Mouse (Mus musculus) ES-E14 (cell line): ENCODE measurements around the gene Herpud2. TPM values are rescaled to one million over a fixed set of nuclear protein-coding genes. Genes with fewer than 3 reads are reported as not detected.

Experiments
- DNase-seq: peaks from one replicate; pipeline ENCODE4 v3.0.0-alpha.2; 2013; ENCODE audit warnings: low read depth, low spot score
- H3K27ac ChIP-seq: 2 replicates; pipeline ENCODE4 v1.5.1; 2012; ENCODE audit warnings: low read depth, mild to moderate bottlenecking, low read length, moderate library complexity, mixed read lengths; ENCODE audit not compliant: poor library complexity, insufficient read depth, severe bottlenecking
- H3K36me3 ChIP-seq: 2 replicates; pipeline ENCODE4 v1.6.1; 2012; ENCODE audit warnings: mild to moderate bottlenecking, low read length, moderate library complexity, mixed read lengths; ENCODE audit not compliant: control insufficient read depth, poor library complexity, insufficient read depth, severe bottlenecking
- H3K4me1 ChIP-seq, 2 experiments: fragments of 150-350 bp in 1 of 2; sonication (generic) in 1 of 2; 2 replicates each; pipeline ENCODE4 v1.6.1; 2012; ENCODE audit warnings: low read length in 2 of 2, mild to moderate bottlenecking in 1 of 2, mixed read lengths in 1 of 2; ENCODE audit not compliant: control insufficient read depth in 2 of 2, insufficient read depth in 2 of 2, poor library complexity in 1 of 2
- H3K4me3 ChIP-seq, 2 experiments: fragments of 150-350 bp in 1 of 2; sonication (generic) in 1 of 2; 2 replicates each; pipeline ENCODE4 v1.5.1; 2012; ENCODE audit warnings: low read length in 2 of 2, low read depth in 1 of 2, mild to moderate bottlenecking in 1 of 2, mixed read lengths in 1 of 2; ENCODE audit not compliant: insufficient read depth in 1 of 2, poor library complexity in 1 of 2, severe bottlenecking in 1 of 2
- H3K9ac ChIP-seq: 2 replicates; pipeline ENCODE4 v1.6.1; 2012; ENCODE audit warnings: low read depth, mild to moderate bottlenecking, low read length, mixed read lengths; ENCODE audit not compliant: poor library complexity, insufficient read depth, severe bottlenecking
- H3K9me3 ChIP-seq: fragments of 150-350 bp; sonication (generic); 2 replicates; pipeline ENCODE4 v1.6.1; 2012; ENCODE audit warnings: low read depth, mild to moderate bottlenecking, low read length; ENCODE audit not compliant: control insufficient read depth, insufficient read depth
- CHD2 ChIP-seq: IDR thresholded peaks from 2 replicates; pipeline ENCODE4 v1.6.1; 2014; ENCODE audit warnings: mild to moderate bottlenecking, low read depth, low read length, inconsistent platforms
- HCFC1 ChIP-seq: IDR thresholded peaks from 2 replicates; pipeline ENCODE4 v1.6.1; 2012; ENCODE audit warnings: low read length, inconsistent platforms, borderline replicate concordance; ENCODE audit not compliant: insufficient read depth
- MAFK ChIP-seq: IDR thresholded peaks from 2 replicates; pipeline ENCODE4 v1.6.1; 2014; ENCODE audit warnings: mild to moderate bottlenecking, low read depth, low read length, inconsistent platforms; ENCODE audit not compliant: insufficient read depth
- ZC3H11A ChIP-seq: IDR thresholded peaks from 2 replicates; pipeline ENCODE4 v1.6.1; 2012; ENCODE audit warnings: low read depth, mild to moderate bottlenecking, inconsistent platforms, low read length, borderline replicate concordance
- ZNF384 ChIP-seq: IDR thresholded peaks from 2 replicates; pipeline ENCODE4 v1.6.1; 2012; ENCODE audit warnings: low read depth, low read length, inconsistent platforms
- in situ Hi-C, 2 experiments: fragments of 600-800 bp; cut with MboI; formaldehyde crosslinking; loops; one replicate each; pipeline ENCODE4 v1.15.1; 2025; ENCODE audit warnings: low sequenced_read_pairs in 2 of 2, inconsistent platforms in 1 of 2; ENCODE audit not compliant: unreplicated experiment in 2 of 2
- total RNA-seq: library from RNA; depleted of rRNA; stranded (reverse); fragments of 300-350 nt; gene quantifications from 2 replicates; pipeline ENCODE4 v1.2.3, GENCODE M21; 2012

The Herpud2 gene
- total RNA-seq, 1 experiment, result 11.5 TPM

GRCm38 (mm10) chr9:25169626-25170025 lies 18.0 kb upstream of the Herpud2 start:
- no peaks in the 10 kb centered on the region for H3K4me1 ChIP-seq
- in situ Hi-C loops, result loop anchor here in 1 of 2 experiments (10.0 kb wide), 1 partner anchor 425 kb away; no protein-coding TSS in a partner anchor
- no peaks in the 10 kb centered on the region for H3K36me3 ChIP-seq
- H3K9ac ChIP-seq, result no peak overlapping the region
- no peak for DNase-seq
- no peak overlapping the region for H3K4me3 ChIP-seq
- H3K9me3 ChIP-seq, result no peaks in the 10 kb centered on the region
- no peak overlapping the region for H3K27ac ChIP-seq
- TF ChIP-seq MAFK (no peak), ZNF384 (no peak), ZC3H11A (no peak), CHD2 (no peak), HCFC1 (no peak)

GRCm38 (mm10) chr9:25167458-25168084 lies 16.0 kb upstream of the Herpud2 start:
- H3K9me3 ChIP-seq, result no peaks in the 10 kb centered on the region
- H3K9ac ChIP-seq, result no peak overlapping the region
- in situ Hi-C loops, result no loop called here
- no peak overlapping the region for H3K27ac ChIP-seq
- no peak for DNase-seq
- H3K4me3 ChIP-seq, result no peak overlapping the region
- TF ChIP-seq ZNF384 (no peak), MAFK (no peak), ZC3H11A (peak; percentile 96), CHD2 (no peak), HCFC1 (no peak)
- no peaks in the 10 kb centered on the region for H3K4me1 ChIP-seq
- H3K36me3 ChIP-seq, result no peaks in the 10 kb centered on the region

GRCm38 (mm10) chr9:25158218-25158617 lies 6.6 kb upstream of the Herpud2 start:
- Histone ChIP-seq H3K4me3 (no peak overlapping the region), H3K9ac (no peak overlapping the region), H3K36me3 (no peaks in the 10 kb centered on the region), H3K27ac (no peak overlapping the region), H3K9me3 (no peaks in the 10 kb centered on the region), H3K4me1 (no peaks in the 10 kb centered on the region)
- no peak for DNase-seq
- TF ChIP-seq ZNF384 (no peak), ZC3H11A (no peak), HCFC1 (no peak), CHD2 (no peak), MAFK (no peak)
- in situ Hi-C loops, result no loop called here

DNA sequence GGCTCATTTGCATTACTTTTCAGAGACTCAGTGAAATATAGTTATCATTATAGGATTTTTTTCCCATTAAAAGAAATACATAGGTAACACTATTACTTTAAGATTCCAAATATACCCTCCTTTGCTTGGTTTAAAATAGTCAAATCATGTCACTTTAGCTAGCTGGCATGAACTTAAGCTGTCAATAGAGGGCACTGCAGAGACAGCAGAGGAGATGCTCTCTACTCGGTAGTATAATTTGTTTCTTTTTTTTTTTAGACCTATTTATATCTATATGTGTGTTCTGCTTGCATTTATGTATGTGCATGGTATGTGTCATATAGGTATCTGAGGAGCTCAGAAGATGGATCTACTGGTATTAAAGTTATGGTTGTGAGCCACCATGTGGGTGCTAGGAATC lies 4.8 kb upstream of the Herpud2 start:
- Histone ChIP-seq H3K4me1 (0 out of 4 replicates have a peak, but pooled peaks cover 0 to 3% of the 10 kb centered on the region in 2 experiments), H3K9me3 (no peaks in the 10 kb centered on the region), H3K9ac (no peak overlapping the region), H3K4me3 (no peak overlapping the region), H3K36me3 (no peaks in the 10 kb centered on the region), H3K27ac (no peak overlapping the region)
- no peak for DNase-seq
- in situ Hi-C loops, result no loop called here
- no peak for TF ChIP-seq MAFK
- TF ChIP-seq CHD2, result no peak
- TF ChIP-seq ZC3H11A, result no peak
- TF ChIP-seq ZNF384, result no peak
- no peak for TF ChIP-seq HCFC1
